Mouse (Mus musculus): ENCODE data around the gene Rassf7. TPM values are rescaled to one million over a fixed set of nuclear protein-coding genes. Genes with fewer than 3 reads are reported as not detected.

The Rassf7 gene
- polyA plus RNA-seq, 1 experiment: 17.9 TPM

DNA sequence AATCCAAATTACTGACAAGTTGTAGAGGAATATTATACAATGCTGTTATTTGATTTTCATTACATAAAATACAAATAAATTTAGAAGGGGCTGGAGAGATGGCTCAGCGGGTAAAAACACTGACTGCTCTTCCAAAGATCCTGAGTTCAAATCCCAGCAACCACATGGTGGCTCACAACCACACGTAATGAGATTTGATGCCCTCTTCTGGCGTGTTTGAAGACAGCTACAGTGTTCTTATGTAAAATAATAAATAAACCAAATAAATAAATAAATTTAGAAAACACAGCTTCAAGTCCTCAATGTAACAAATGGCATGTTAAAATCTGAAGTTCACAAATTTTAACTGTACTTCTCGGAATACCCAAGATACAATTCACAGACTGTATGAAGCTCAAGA lies 40.6 kb upstream of the Rassf7 start:
- no peak overlapping the region for H3K27ac ChIP-seq (ENCODE audit: control insufficient read depth, insufficient read depth, low read depth, low read length, poor library complexity)
- H3K4me3 ChIP-seq (replicated peaks; ENCODE audit: control insufficient read depth, low read depth, low read length): no peak overlapping the region
- TF ChIP-seq POLR2A (IDR thresholded peaks at IDR 0.05; ENCODE audit: borderline replicate concordance, control insufficient read depth, low read depth, low read length) (no peak), CTCF (IDR thresholded peaks at IDR 0.05; ENCODE audit: control insufficient read depth, insufficient read depth, low read length) (no peak)
- peaks cover 1% of the 10 kb centered on the region; the same call in 1 of the 2 replicates for H3K4me1 ChIP-seq (ENCODE audit: control insufficient read depth, insufficient read depth, low read length)
- 71% methylated on average over 4 of the region's 4 CpGs for WGBS

DNA sequence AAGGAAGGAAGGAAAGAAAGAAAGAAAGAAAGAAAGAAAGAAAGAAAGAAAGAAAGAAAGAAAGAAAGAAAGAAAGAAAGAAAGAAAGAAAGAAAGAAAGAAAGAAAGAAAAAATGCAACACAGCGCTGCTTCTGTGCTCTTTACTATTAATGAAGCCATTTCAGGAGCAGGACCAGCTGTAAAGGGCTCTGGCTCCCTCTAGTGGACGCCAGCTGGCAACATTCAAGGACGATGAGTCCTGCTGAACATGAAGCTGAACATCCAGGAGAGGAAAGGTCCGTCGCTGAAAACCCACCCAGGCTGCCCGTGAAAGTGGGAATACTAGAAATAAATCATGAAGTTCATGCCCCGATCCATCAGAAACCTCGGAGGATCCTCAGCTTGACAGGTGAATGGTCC lies 39.5 kb upstream of the Rassf7 start:
- WGBS: 2% methylated on average over 8 of the region's 8 CpGs
- no peak for TF ChIP-seq POLR2A (IDR thresholded peaks at IDR 0.05; ENCODE audit: borderline replicate concordance, control insufficient read depth, low read depth, low read length)
- peak; percentile 100 for TF ChIP-seq CTCF (IDR thresholded peaks at IDR 0.05; ENCODE audit: control insufficient read depth, insufficient read depth, low read length)
- Histone ChIP-seq H3K4me3 (replicated peaks; ENCODE audit: control insufficient read depth, low read depth, low read length) (no peak overlapping the region), H3K27ac (ENCODE audit: control insufficient read depth, insufficient read depth, low read depth, low read length, poor library complexity) (no peak overlapping the region), H3K4me1 (ENCODE audit: control insufficient read depth, insufficient read depth, low read length) (no peaks in the 10 kb centered on the region; the same call in 1 of the 2 replicates)

DNA sequence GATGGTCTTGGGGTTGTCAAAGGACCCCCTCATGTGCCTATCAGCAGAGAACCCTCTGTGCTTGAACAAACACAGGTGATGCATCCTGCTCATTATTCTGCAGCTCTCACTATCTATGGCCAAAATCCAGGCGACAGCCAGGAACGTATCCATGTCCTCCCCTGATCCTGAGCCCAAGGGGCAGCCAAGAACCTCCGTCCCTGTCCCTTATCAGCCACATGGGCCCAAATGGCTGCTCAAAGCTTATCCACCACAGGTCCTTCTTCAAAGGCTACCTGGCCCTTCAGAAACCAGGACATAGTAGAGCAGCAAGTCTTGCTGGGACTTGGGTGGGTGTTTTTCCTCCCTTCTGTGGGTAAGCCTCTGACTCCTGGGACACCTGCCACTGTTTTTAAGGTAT lies 27.5 kb upstream of the Rassf7 start:
- Histone ChIP-seq H3K27ac (ENCODE audit: control insufficient read depth, insufficient read depth, low read depth, low read length, poor library complexity) (no peak overlapping the region), H3K4me3 (replicated peaks; ENCODE audit: control insufficient read depth, low read depth, low read length) (no peak overlapping the region), H3K4me1 (ENCODE audit: control insufficient read depth, insufficient read depth, low read length) (peaks cover 2% of the 10 kb centered on the region; the same call in 1 of the 2 replicates)
- TF ChIP-seq CTCF (IDR thresholded peaks at IDR 0.05; ENCODE audit: control insufficient read depth, insufficient read depth, low read length): no peak
- no peak for TF ChIP-seq POLR2A (IDR thresholded peaks at IDR 0.05; ENCODE audit: borderline replicate concordance, control insufficient read depth, low read depth, low read length)
- 79% methylated on average over 3 of the region's 3 CpGs for WGBS

GRCm38 (mm10) chr7:141188733-141189132 lies 26.9 kb upstream of the Rassf7 start:
- Histone ChIP-seq H3K27ac (ENCODE audit: control insufficient read depth, insufficient read depth, low read depth, low read length, poor library complexity) (no peak overlapping the region), H3K4me3 (replicated peaks; ENCODE audit: control insufficient read depth, low read depth, low read length) (no peak overlapping the region), H3K4me1 (ENCODE audit: control insufficient read depth, insufficient read depth, low read length) (peaks cover 2% of the 10 kb centered on the region; the same call in 1 of the 2 replicates)
- WGBS: 93% methylated on average over 3 of the region's 3 CpGs
- no peak for TF ChIP-seq POLR2A (IDR thresholded peaks at IDR 0.05; ENCODE audit: borderline replicate concordance, control insufficient read depth, low read depth, low read length)
- no peak for TF ChIP-seq CTCF (IDR thresholded peaks at IDR 0.05; ENCODE audit: control insufficient read depth, insufficient read depth, low read length)

DNA sequence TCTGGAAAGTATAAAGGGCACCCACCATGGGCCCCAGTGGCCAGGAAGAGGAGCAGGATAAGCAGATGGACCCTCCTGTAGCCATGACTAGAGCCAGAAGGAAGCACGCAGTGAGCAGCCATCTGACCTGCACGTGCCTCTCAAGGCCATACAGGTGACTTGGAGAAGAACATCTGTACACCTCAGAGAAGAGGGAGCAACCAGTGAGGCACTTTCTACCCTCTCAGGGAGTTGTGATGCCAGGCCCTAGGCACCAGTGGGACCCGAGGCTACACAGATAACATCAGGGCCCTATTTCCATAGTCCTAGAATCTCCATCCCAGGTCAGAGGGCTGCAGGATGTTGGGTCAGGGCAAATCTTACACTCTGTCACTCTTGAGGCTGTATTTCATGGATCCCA lies 25.4 kb upstream of the Rassf7 start:
- H3K4me3 ChIP-seq (replicated peaks; ENCODE audit: control insufficient read depth, low read depth, low read length): no peak overlapping the region
- H3K4me1 ChIP-seq (ENCODE audit: control insufficient read depth, insufficient read depth, low read length): peaks cover 2% of the 10 kb centered on the region; the same call in 1 of the 2 replicates

DNA sequence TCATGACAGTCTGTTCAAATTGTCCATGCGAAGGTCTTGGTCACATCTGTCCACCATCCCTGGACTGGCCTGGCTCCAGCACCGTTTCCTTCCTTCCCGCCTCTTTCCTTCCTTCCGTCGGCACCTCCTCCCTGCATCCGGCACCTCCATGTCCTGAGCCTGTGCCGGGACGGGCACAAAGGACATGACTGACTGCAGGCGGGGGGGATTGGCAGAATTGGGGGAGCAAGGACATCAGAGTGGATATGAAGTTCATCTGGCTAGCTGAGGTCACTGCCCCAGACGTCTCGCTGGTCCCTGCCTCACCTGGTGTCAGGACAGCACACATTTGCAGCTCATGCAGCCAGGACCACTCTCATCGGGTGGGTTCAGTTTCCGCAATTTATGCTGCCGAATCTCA lies 24.6 kb upstream of the Rassf7 start:
- Histone ChIP-seq H3K4me3 (replicated peaks; ENCODE audit: control insufficient read depth, low read depth, low read length) (no peak overlapping the region), H3K27ac (ENCODE audit: control insufficient read depth, insufficient read depth, low read depth, low read length, poor library complexity) (no peak overlapping the region), H3K4me1 (ENCODE audit: control insufficient read depth, insufficient read depth, low read length) (peaks cover 2% of the 10 kb centered on the region; the same call in 1 of the 2 replicates)
- TF ChIP-seq CTCF (IDR thresholded peaks at IDR 0.05; ENCODE audit: control insufficient read depth, insufficient read depth, low read length): no peak
- no peak for TF ChIP-seq POLR2A (IDR thresholded peaks at IDR 0.05; ENCODE audit: borderline replicate concordance, control insufficient read depth, low read depth, low read length)
- 91% methylated on average over 14 of the region's 14 CpGs for WGBS

More for the DNA sequence above, 25.4 kb upstream of the Rassf7 start:
- TF ChIP-seq POLR2A (IDR thresholded peaks at IDR 0.05; ENCODE audit: borderline replicate concordance, control insufficient read depth, low read depth, low read length): no peak
- TF ChIP-seq CTCF (IDR thresholded peaks at IDR 0.05; ENCODE audit: control insufficient read depth, insufficient read depth, low read length): no peak
- no peak overlapping the region for H3K27ac ChIP-seq (ENCODE audit: control insufficient read depth, insufficient read depth, low read depth, low read length, poor library complexity)
- 89% methylated on average over 3 of the region's 3 CpGs for WGBS

GRCm38 (mm10) chr7:141191796-141192685 lies 23.6 kb upstream of the Rassf7 start:
- TF ChIP-seq POLR2A (IDR thresholded peaks at IDR 0.05; ENCODE audit: borderline replicate concordance, control insufficient read depth, low read depth, low read length) (no peak), CTCF (IDR thresholded peaks at IDR 0.05; ENCODE audit: control insufficient read depth, insufficient read depth, low read length) (no peak)
- peak overlapping the region; percentile 33 for H3K4me3 ChIP-seq (replicated peaks; ENCODE audit: control insufficient read depth, low read depth, low read length)
- no peak overlapping the region for H3K27ac ChIP-seq (ENCODE audit: control insufficient read depth, insufficient read depth, low read depth, low read length, poor library complexity)
- peaks cover 2% of the 10 kb centered on the region; the same call in 1 of the 2 replicates for H3K4me1 ChIP-seq (ENCODE audit: control insufficient read depth, insufficient read depth, low read length)
- WGBS: 92% methylated on average over 24 of the region's 24 CpGs

DNA sequence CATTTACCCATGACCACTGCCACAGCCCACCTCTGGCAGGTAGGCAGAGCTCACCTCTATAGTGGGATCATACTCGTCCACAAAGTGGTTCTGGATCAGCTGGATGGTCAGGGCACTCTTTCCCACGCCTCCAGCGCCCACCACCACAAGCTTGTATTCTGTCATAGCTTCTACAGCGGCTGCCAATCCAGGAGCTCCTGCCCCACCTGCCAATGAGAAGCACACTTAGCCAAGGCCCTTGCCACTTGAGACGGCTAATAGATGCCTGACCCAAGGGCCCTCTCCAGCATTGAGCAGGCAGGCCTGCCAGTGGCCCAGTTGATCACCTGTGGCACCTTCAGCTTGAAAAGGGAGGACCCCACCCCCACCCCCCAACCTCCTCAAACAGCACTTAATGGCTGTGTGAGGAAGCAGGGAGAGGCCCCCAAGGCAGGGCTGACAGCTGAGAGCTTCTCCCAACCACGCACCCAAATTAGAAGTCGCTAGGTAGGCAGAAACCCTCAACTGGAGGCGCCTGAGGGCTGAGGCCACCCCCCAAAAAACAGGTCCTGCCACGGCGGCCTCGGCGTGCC lies 22.8 kb upstream of the Rassf7 start:
- peak overlapping the region; percentile 69 for H3K4me3 ChIP-seq (replicated peaks; ENCODE audit: control insufficient read depth, low read depth, low read length)
- 30% methylated on average over 12 of the region's 12 CpGs for WGBS
- peaks cover 2% of the 10 kb centered on the region; the same call in 1 of the 2 replicates for H3K4me1 ChIP-seq (ENCODE audit: control insufficient read depth, insufficient read depth, low read length)
- TF ChIP-seq CTCF (IDR thresholded peaks at IDR 0.05; ENCODE audit: control insufficient read depth, insufficient read depth, low read length) (no peak), POLR2A (IDR thresholded peaks at IDR 0.05; ENCODE audit: borderline replicate concordance, control insufficient read depth, low read depth, low read length) (0 out of 2 replicates have a peak, but pooled peaks have one; percentile 20)
- H3K27ac ChIP-seq (ENCODE audit: control insufficient read depth, insufficient read depth, low read depth, low read length, poor library complexity): peak overlapping the region; percentile 73; the same call in 1 of the 2 replicates

Data from bone marrow, adult 2 months (tissue).